Mouse (Mus musculus) myocyte (in vitro differentiated cells): ENCODE measurements around the gene Tmprss9.

Source experiments
- E2F4 ChIP-seq: IDR thresholded peaks from one replicate; pipeline ENCODE4 v1.6.1; 2011; ENCODE audit warnings: mild to moderate bottlenecking, control low read depth, moderate library complexity; ENCODE audit not compliant: insufficient read depth
- MAX ChIP-seq: IDR thresholded peaks from one replicate; pipeline ENCODE4 v1.6.1; 2011; ENCODE audit warnings: low read depth, mild to moderate bottlenecking, control low read depth
- MYOD1 ChIP-seq, 3 experiments: IDR thresholded peaks; one replicate each; pipeline ENCODE4 v1.6.1; 2011; ENCODE audit warnings: control low read depth in 2 of 3, low read depth in 2 of 3, mild to moderate bottlenecking in 2 of 3, moderate library complexity in 1 of 3; ENCODE audit not compliant: insufficient read length in 2 of 3, control insufficient read depth in 1 of 3
- MYOG ChIP-seq, 3 experiments: IDR thresholded peaks; one replicate each; pipeline ENCODE4 v1.6.1; 2011; ENCODE audit warnings: control low read depth in 2 of 3, low read depth in 2 of 3, mild to moderate bottlenecking in 2 of 3; ENCODE audit not compliant: insufficient read length in 2 of 3, control insufficient read depth in 1 of 3, insufficient read depth in 1 of 3
- POLR2A ChIP-seq: IDR thresholded peaks from one replicate; pipeline ENCODE4 v1.6.1; 2011; ENCODE audit warnings: low read depth, mild to moderate bottlenecking, control low read depth, moderate library complexity; ENCODE audit not compliant: insufficient read length
- POLR2AphosphoS2 ChIP-seq: IDR thresholded peaks from one replicate; pipeline ENCODE4 v1.6.1; 2011; ENCODE audit warnings: low read depth, control low read depth; ENCODE audit not compliant: insufficient read length
- REST ChIP-seq: IDR thresholded peaks from one replicate; pipeline ENCODE4 v1.6.1; 2011; ENCODE audit warnings: mild to moderate bottlenecking, control low read depth, moderate library complexity; ENCODE audit not compliant: insufficient read depth, insufficient read length
- TCF12 ChIP-seq: IDR thresholded peaks from one replicate; pipeline ENCODE4 v1.6.1; 2011; ENCODE audit warnings: mild to moderate bottlenecking, control low read depth; ENCODE audit not compliant: poor library complexity, insufficient read depth, severe bottlenecking
- TCF3 ChIP-seq: IDR thresholded peaks from one replicate; pipeline ENCODE4 v1.6.1; 2011; ENCODE audit warnings: low read depth, control low read depth; ENCODE audit not compliant: insufficient read length
- USF1 ChIP-seq: IDR thresholded peaks from one replicate; pipeline ENCODE4 v1.6.1; 2011; ENCODE audit warnings: low read depth, mild to moderate bottlenecking, control low read depth, moderate library complexity

GRCm38 (mm10) chr10:80911891-80912290, 40.2 kb downstream of the Tmprss9 start:
- TF ChIP-seq POLR2A = no peak
- no peak for TF ChIP-seq USF1
- TF ChIP-seq POLR2AphosphoS2 = no peak
- no peak for TF ChIP-seq REST
- no peak for TF ChIP-seq MAX
- TF ChIP-seq MYOG (IDR thresholded peaks at IDR 0.05; ENCODE audit: control insufficient read depth in 1 of 3, insufficient read depth in 1 of 3, insufficient read length in 2 of 3, low read depth in 2 of 3) = no peak
- TF ChIP-seq MYOD1 (IDR thresholded peaks at IDR 0.05; ENCODE audit: control insufficient read depth in 1 of 3, insufficient read length in 2 of 3, low read depth in 2 of 3) = no peak
- no peak for TF ChIP-seq E2F4
- TF ChIP-seq TCF3 = no peak
- no peak for TF ChIP-seq TCF12
